23 mouse cellular contexts compared by ENCODE assay signal in the genomic region with DNA sequence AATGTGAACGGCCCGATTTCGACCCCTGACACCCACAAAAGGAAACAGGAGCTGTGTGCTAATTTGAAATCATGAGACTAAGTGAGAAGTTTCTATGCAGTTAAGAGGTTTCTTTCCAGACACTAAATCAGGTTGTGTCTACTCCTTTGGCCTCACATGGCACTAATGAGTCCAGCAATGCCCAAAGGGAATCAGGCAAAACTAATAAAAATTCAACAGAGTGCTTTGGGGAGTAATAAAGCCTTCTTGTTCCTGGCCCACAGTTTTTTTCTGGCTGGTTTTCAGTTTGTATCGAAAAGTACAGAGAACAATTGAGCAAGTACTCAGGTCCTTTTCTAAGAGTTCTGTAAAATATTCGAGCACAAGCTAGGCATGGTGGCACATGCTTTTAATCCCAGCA. TPM values are rescaled to one million over a fixed set of nuclear protein-coding genes. Genes with fewer than 3 reads are reported as not detected.
A peak's percentile ranks its signal among the peaks of the same experiment; 100 is the strongest.
DNase-seq lines count a peak whose midpoint lies in the region; ATAC-seq and TF ChIP-seq lines count a peak whose summit lies in the region.
"Had no signal": no experiment of that assay in that cellular context is flagged by ENCODE, and none has a peak within 500 bp of the region (broad histone marks: within the 10 kb centered on the region; RNA-seq: fewer than 3 reads in every experiment).

No protein-coding gene starts in this region.

- H3K4me3 ChIP-seq in layer of hippocampus, adult 2 months: no peak overlapping the region
- no peak overlapping the region for H3K4me3 ChIP-seq in limb, embryonic 14.5 days (replicated peaks; ENCODE audit: low read length)
- H3K4me3 ChIP-seq: embryonic facial prominence, embryonic 12.5 days; forebrain, embryonic 13.5 days; heart, embryonic 10.5 days; hindbrain, embryonic 13.5 days had no signal

- H3K4me2 ChIP-seq in limb, embryonic 14.5 days (replicated peaks; ENCODE audit: low read depth, low read length, severe bottlenecking): no peak overlapping the region
- H3K4me2 ChIP-seq: embryonic facial prominence, embryonic 12.5 days; forebrain, embryonic 13.5 days; hindbrain, embryonic 13.5 days had no signal

- TF ChIP-seq CTCF in layer of hippocampus, adult 2 months (conservative IDR thresholded peaks at IDR 0.05): no peak

- WGBS in limb, embryonic 14.5 days: 21% methylated on average over 5 of the region's 5 CpGs

- H3K9ac ChIP-seq in limb, embryonic 14.5 days (ENCODE audit: low read depth, low read length, severe bottlenecking): no peak overlapping the region
- H3K9ac ChIP-seq: embryonic facial prominence, embryonic 12.5 days; forebrain, embryonic 13.5 days; hindbrain, embryonic 13.5 days had no signal

- peak overlapping the region; percentile 61; the same call in 1 of the 2 replicates for H3K27ac ChIP-seq in layer of hippocampus, adult 2 months
- no peak overlapping the region for H3K27ac ChIP-seq in limb, embryonic 14.5 days (replicated peaks; ENCODE audit: low read depth, low read length)
- H3K27ac ChIP-seq: embryonic facial prominence, embryonic 12.5 days; forebrain, embryonic 13.5 days; heart, embryonic 10.5 days; hindbrain, embryonic 13.5 days; hindbrain, postnatal 0 days had no signal

- no peaks in the 10 kb centered on the region for H3K27me3 ChIP-seq in limb, embryonic 14.5 days (ENCODE audit: control insufficient read depth, insufficient read depth, low read length)

- H3K36me3 ChIP-seq in limb, embryonic 14.5 days (ENCODE audit: control insufficient read depth, insufficient read depth, low read length): no peaks in the 10 kb centered on the region
- H3K36me3 ChIP-seq: embryonic facial prominence, embryonic 12.5 days; heart, embryonic 10.5 days; hindbrain, embryonic 13.5 days had no signal

- peaks cover 13% of the 10 kb centered on the region for H3K4me1 ChIP-seq in limb, embryonic 14.5 days (ENCODE audit: control insufficient read depth, insufficient read depth, low read length)

- TF ChIP-seq POLR2A in limb, embryonic 14.5 days (IDR thresholded peaks at IDR 0.05; ENCODE audit: borderline replicate concordance, extremely low read depth, insufficient read depth, insufficient read length): no peak

- H3K9me3 ChIP-seq in limb, embryonic 14.5 days (ENCODE audit: control insufficient read depth, low read length): no peaks in the 10 kb centered on the region
- H3K9me3 ChIP-seq: embryonic facial prominence, embryonic 12.5 days; forebrain, embryonic 13.5 days; heart, embryonic 10.5 days; hindbrain, embryonic 13.5 days had no signal

- no peak for ATAC-seq in limb, embryonic 14.5 days (ENCODE audit: low FRiP score, low read depth)
- ATAC-seq: activated CD4-positive, CD25-positive, alpha-beta regulatory T cell, adult 4 months; forebrain, embryonic 13.5 days; hindbrain, postnatal 0 days; Patski had no signal

- DNase-seq in heart, adult 11 months: peak; percentile 56
- no peak for DNase-seq in heart, adult 18-20 months
- peak in 1 of 2 experiments; percentile 14 for DNase-seq in layer of hippocampus, adult 2 months (ENCODE audit: low spot score in 2 of 2)
- no peak for DNase-seq in layer of hippocampus, adult 9-11 months
- DNase-seq in fat pad, adult 2 months (ENCODE audit: extremely low read depth, low read depth, low spot score): peak; percentile 63
- DNase-seq in limb, embryonic 14.5 days (ENCODE audit: low spot score): peak; percentile 34
- no peak for DNase-seq in lung, postnatal 10 days
- no peak for DNase-seq in frontal cortex, postnatal 36 days (ENCODE audit: low spot score in 2 of 2)
- DNase-seq: adrenal gland, adult 2 months; adrenal gland, postnatal 36 days; cerebellum, adult 11-12 months; cerebellum, adult 9-10 months; cerebellum, postnatal 25 days; gastrocnemius, postnatal 14 days; heart, postnatal 14 days had no signal

RNA-seq across cellular contexts. Expression of a gene that starts 4.2 kb away (rescaled TPM):
- 10 to 100 TPM; 18.4 to 22.6 TPM for total RNA-seq in heart, adult 18-20 months (2021)
- total RNA-seq in layer of hippocampus, adult 2 months (2021): 10 to 100 TPM; 11.1 to 11.8 TPM
- 4.2 and 4.8 TPM in 2 replicates for polyA plus RNA-seq in limb, embryonic 14.5 days (2012; rRNA removed)
- 3.6 and 4.0 TPM in 2 replicates for polyA plus RNA-seq in limb, embryonic 14.5 days (2014; fragmentation: Nextera tagmentation; extraction: Ambion mirVana)
- total RNA-seq: granulocyte monocyte progenitor cell, adult 5-6 weeks had no signal

Comparison
In these comparisons a context has a peak if more than half of its experiments do, and no peak if none do; other contexts are left out.
1. DNase-seq: peak in heart, adult 11 months (single experiment), fat pad, adult 2 months (single experiment) and limb, embryonic 14.5 days (single experiment); none in heart, adult 18-20 months (0 of 2), layer of hippocampus, adult 9-11 months (single experiment), lung, postnatal 10 days (single experiment) and frontal cortex, postnatal 36 days (0 of 2).